Mouse (Mus musculus): ENCODE results near the gene Ezh2. TPM values are rescaled to one million over a fixed set of nuclear protein-coding genes. Genes with fewer than 3 reads are reported as not detected.

Ezh2 gene
- polyA plus RNA-seq, 1 experiment, result not detected

GRCm38 (mm10) chr6:47560407-47560806 is 34.7 kb downstream of the Ezh2 start:
- H3K4me1 ChIP-seq (ENCODE audit: control insufficient read depth, insufficient read depth, low read length), result 0 out of 2 replicates have a peak, but pooled peaks cover 2% of the 10 kb centered on the region
- H3K4me3 ChIP-seq (ENCODE audit: insufficient read depth, low read depth, low read length), result no peak overlapping the region
- H3K27ac ChIP-seq (ENCODE audit: insufficient read depth, low read depth, low read length), result no peak overlapping the region
- no peak for TF ChIP-seq CTCF (IDR thresholded peaks at IDR 0.05; ENCODE audit: insufficient read depth, low read depth, low read length)

GRCm38 (mm10) chr6:47559287-47559686 is 35.9 kb downstream of the Ezh2 start:
- 80% methylated on average over 2 of the region's 2 CpGs for WGBS
- no peak overlapping the region for H3K27ac ChIP-seq (ENCODE audit: insufficient read depth, low read depth, low read length)
- no peak overlapping the region for H3K4me3 ChIP-seq (ENCODE audit: insufficient read depth, low read depth, low read length)
- TF ChIP-seq CTCF (IDR thresholded peaks at IDR 0.05; ENCODE audit: insufficient read depth, low read depth, low read length) (no peak), POLR2A (IDR thresholded peaks at IDR 0.05; ENCODE audit: insufficient read depth, low read depth, low read length) (no peak)
- H3K4me1 ChIP-seq (ENCODE audit: control insufficient read depth, insufficient read depth, low read length), result 0 out of 2 replicates have a peak, but pooled peaks cover 2% of the 10 kb centered on the region

GRCm38 (mm10) chr6:47552280-47552679 is 42.9 kb downstream of the Ezh2 start:
- Histone ChIP-seq H3K27ac (ENCODE audit: insufficient read depth, low read depth, low read length) (no peak overlapping the region), H3K4me3 (ENCODE audit: insufficient read depth, low read depth, low read length) (no peak overlapping the region), H3K4me1 (ENCODE audit: control insufficient read depth, insufficient read depth, low read length) (no peaks in the 10 kb centered on the region)
- WGBS, result 93% methylated on average over 4 of the region's 4 CpGs
- no peak for TF ChIP-seq CTCF (IDR thresholded peaks at IDR 0.05; ENCODE audit: insufficient read depth, low read depth, low read length)
- no peak for TF ChIP-seq POLR2A (IDR thresholded peaks at IDR 0.05; ENCODE audit: insufficient read depth, low read depth, low read length)

- no peaks in the 10 kb centered on the region for H3K4me1 ChIP-seq (ENCODE audit: control insufficient read depth, insufficient read depth, low read length)
- no peak overlapping the region for H3K27ac ChIP-seq (ENCODE audit: insufficient read depth, low read depth, low read length)
- TF ChIP-seq POLR2A (IDR thresholded peaks at IDR 0.05; ENCODE audit: insufficient read depth, low read depth, low read length) (no peak), CTCF (IDR thresholded peaks at IDR 0.05; ENCODE audit: insufficient read depth, low read depth, low read length) (no peak)
- 77% methylated on average over 5 of the region's 5 CpGs for WGBS
- H3K4me3 ChIP-seq (ENCODE audit: insufficient read depth, low read depth, low read length), result no peak overlapping the region
Observed at GRCm38 (mm10) chr6:47535333-47535732, 59.8 kb downstream of the Ezh2 start.

- 79% methylated on average over 1 of the region's 1 CpGs for WGBS
- H3K4me3 ChIP-seq (ENCODE audit: insufficient read depth, low read depth, low read length), result no peak overlapping the region
- no peak overlapping the region for H3K27ac ChIP-seq (ENCODE audit: insufficient read depth, low read depth, low read length)
- TF ChIP-seq CTCF (IDR thresholded peaks at IDR 0.05; ENCODE audit: insufficient read depth, low read depth, low read length), result no peak
- TF ChIP-seq POLR2A (IDR thresholded peaks at IDR 0.05; ENCODE audit: insufficient read depth, low read depth, low read length), result no peak
- no peaks in the 10 kb centered on the region for H3K4me1 ChIP-seq (ENCODE audit: control insufficient read depth, insufficient read depth, low read length)
Observed at GRCm38 (mm10) chr6:47532547-47532946, 62.6 kb downstream of the Ezh2 start.

GRCm38 (mm10) chr6:47527655-47528054 is 67.5 kb downstream of the Ezh2 start:
- Histone ChIP-seq H3K4me1 (ENCODE audit: control insufficient read depth, insufficient read depth, low read length) (no peaks in the 10 kb centered on the region), H3K27ac (ENCODE audit: insufficient read depth, low read depth, low read length) (no peak overlapping the region), H3K4me3 (ENCODE audit: insufficient read depth, low read depth, low read length) (no peak overlapping the region)
- WGBS, result 87% methylated on average over 1 of the region's 1 CpGs
- no peak for TF ChIP-seq POLR2A (IDR thresholded peaks at IDR 0.05; ENCODE audit: insufficient read depth, low read depth, low read length)
- TF ChIP-seq CTCF (IDR thresholded peaks at IDR 0.05; ENCODE audit: insufficient read depth, low read depth, low read length), result no peak

GRCm38 (mm10) chr6:47527129-47527528 is 68.0 kb downstream of the Ezh2 start:
- Histone ChIP-seq H3K27ac (ENCODE audit: insufficient read depth, low read depth, low read length) (no peak overlapping the region), H3K4me3 (ENCODE audit: insufficient read depth, low read depth, low read length) (no peak overlapping the region), H3K4me1 (ENCODE audit: control insufficient read depth, insufficient read depth, low read length) (no peaks in the 10 kb centered on the region)
- TF ChIP-seq CTCF (IDR thresholded peaks at IDR 0.05; ENCODE audit: insufficient read depth, low read depth, low read length), result no peak
- no peak for TF ChIP-seq POLR2A (IDR thresholded peaks at IDR 0.05; ENCODE audit: insufficient read depth, low read depth, low read length)
- 73% methylated on average over 2 of the region's 2 CpGs for WGBS

GRCm38 (mm10) chr6:47526446-47526845 is 68.7 kb downstream of the Ezh2 start:
- H3K4me1 ChIP-seq (ENCODE audit: control insufficient read depth, insufficient read depth, low read length), result no peaks in the 10 kb centered on the region
- WGBS, result 76% methylated on average over 4 of the region's 4 CpGs
- TF ChIP-seq CTCF (IDR thresholded peaks at IDR 0.05; ENCODE audit: insufficient read depth, low read depth, low read length) (no peak), POLR2A (IDR thresholded peaks at IDR 0.05; ENCODE audit: insufficient read depth, low read depth, low read length) (no peak)
- H3K4me3 ChIP-seq (ENCODE audit: insufficient read depth, low read depth, low read length), result no peak overlapping the region
- H3K27ac ChIP-seq (ENCODE audit: insufficient read depth, low read depth, low read length), result no peak overlapping the region

GRCm38 (mm10) chr6:47525041-47525440 is 70.1 kb downstream of the Ezh2 start:
- 65% methylated on average over 2 of the region's 2 CpGs for WGBS
- Histone ChIP-seq H3K27ac (ENCODE audit: insufficient read depth, low read depth, low read length) (no peak overlapping the region), H3K4me3 (ENCODE audit: insufficient read depth, low read depth, low read length) (no peak overlapping the region), H3K4me1 (ENCODE audit: control insufficient read depth, insufficient read depth, low read length) (no peaks in the 10 kb centered on the region)
- no peak for TF ChIP-seq CTCF (IDR thresholded peaks at IDR 0.05; ENCODE audit: insufficient read depth, low read depth, low read length)
- no peak for TF ChIP-seq POLR2A (IDR thresholded peaks at IDR 0.05; ENCODE audit: insufficient read depth, low read depth, low read length)

- Histone ChIP-seq H3K4me1 (ENCODE audit: control insufficient read depth, insufficient read depth, low read length) (no peaks in the 10 kb centered on the region), H3K27ac (ENCODE audit: insufficient read depth, low read depth, low read length) (no peak overlapping the region), H3K4me3 (ENCODE audit: insufficient read depth, low read depth, low read length) (no peak overlapping the region)
- TF ChIP-seq CTCF (IDR thresholded peaks at IDR 0.05; ENCODE audit: insufficient read depth, low read depth, low read length) (no peak), POLR2A (IDR thresholded peaks at IDR 0.05; ENCODE audit: insufficient read depth, low read depth, low read length) (no peak)
- 77% methylated on average over 3 of the region's 3 CpGs for WGBS
Observed at GRCm38 (mm10) chr6:47522431-47522830, 72.7 kb downstream of the Ezh2 start.
